ENCODE assay signal across 10 mouse cellular contexts in genomic region chr9:106156921-106157622, GRCm38 (mm10). TPM values are rescaled to one million over a fixed set of nuclear protein-coding genes. Genes with fewer than 3 reads are reported as not detected.
DNase-seq lines count a peak whose midpoint lies in the region; ATAC-seq and TF ChIP-seq lines count a peak whose summit lies in the region.
"Had no signal": no experiment of that assay in that cellular context is flagged by ENCODE, and none has a peak within 500 bp of the region (broad histone marks: within the 10 kb centered on the region; RNA-seq: fewer than 3 reads in every experiment).

No protein-coding gene starts in this region.

- ATAC-seq in hindbrain, embryonic 11.5 days (ENCODE audit: low FRiP score): peak; percentile 10; the same call in 1 of the 2 replicates
- ATAC-seq in midbrain, embryonic 15.5 days (replicated peaks): peak; percentile 21; the same call in 1 of the 2 replicates

- no peaks in the 10 kb centered on the region for H3K4me1 ChIP-seq in hindbrain, embryonic 11.5 days (replicated peaks; ENCODE audit: control insufficient read depth, insufficient read depth, low read length)
- H3K4me1 ChIP-seq in midbrain, embryonic 15.5 days: peaks cover 43% of the 10 kb centered on the region
- H3K4me1 ChIP-seq: stomach, embryonic 15.5 days had no signal

- TF ChIP-seq CTCF in layer of hippocampus, adult 2 months (conservative IDR thresholded peaks at IDR 0.05): peak; percentile 11

- DNase-seq in layer of hippocampus, adult 2 months (ENCODE audit: low spot score in 2 of 2): no peak
- no peak for DNase-seq in layer of hippocampus, postnatal 14 days (ENCODE audit: low spot score in 2 of 2)
- no peak for DNase-seq in hindbrain, embryonic 11.5 days (ENCODE audit: low spot score)
- peak; percentile 52 for DNase-seq in kidney, postnatal 14 days
- no peak for DNase-seq in urinary bladder, postnatal 4 days (ENCODE audit: low spot score in 2 of 2)
- DNase-seq in testis, postnatal 14 days (ENCODE audit: low spot score): no peak
- DNase-seq in thymus, postnatal 25 days: no peak
- DNase-seq: lung, adult 2 months had no signal

- no peaks in the 10 kb centered on the region for H3K27me3 ChIP-seq in hindbrain, embryonic 11.5 days (ENCODE audit: control insufficient read depth, insufficient read depth, low read length)
- no peaks in the 10 kb centered on the region for H3K27me3 ChIP-seq in midbrain, embryonic 15.5 days (replicated peaks)
- H3K27me3 ChIP-seq: stomach, embryonic 15.5 days had no signal

- 0 out of 2 replicates have a peak, but pooled peaks cover 3% of the 10 kb centered on the region for H3K36me3 ChIP-seq in hindbrain, embryonic 11.5 days (ENCODE audit: control insufficient read depth, insufficient read depth, low read length)
- peaks cover 5% of the 10 kb centered on the region; the same call in 1 of the 2 replicates for H3K36me3 ChIP-seq in midbrain, embryonic 15.5 days (replicated peaks)
- H3K36me3 ChIP-seq: stomach, embryonic 15.5 days had no signal

- H3K4me2 ChIP-seq in hindbrain, embryonic 11.5 days (replicated peaks; ENCODE audit: low read depth, low read length): no peak overlapping the region
- no peak overlapping the region for H3K4me2 ChIP-seq in midbrain, embryonic 15.5 days
- H3K4me2 ChIP-seq: stomach, embryonic 15.5 days had no signal

- no peak overlapping the region for H3K27ac ChIP-seq in layer of hippocampus, adult 2 months
- no peak overlapping the region for H3K27ac ChIP-seq in hindbrain, embryonic 11.5 days (ENCODE audit: low read depth, low read length)
- H3K27ac ChIP-seq in midbrain, embryonic 15.5 days: peak overlapping the region; percentile 19; the same call in 1 of the 2 replicates
- H3K27ac ChIP-seq: stomach, embryonic 15.5 days had no signal

- no peak overlapping the region for H3K4me3 ChIP-seq in layer of hippocampus, adult 2 months
- no peak overlapping the region for H3K4me3 ChIP-seq in hindbrain, embryonic 11.5 days (ENCODE audit: low read depth, low read length)
- H3K4me3 ChIP-seq in midbrain, embryonic 15.5 days: no peak overlapping the region
- H3K4me3 ChIP-seq: stomach, embryonic 15.5 days had no signal

- H3K9me3 ChIP-seq in hindbrain, embryonic 11.5 days (ENCODE audit: control insufficient read depth, low read length): no peaks in the 10 kb centered on the region
- H3K9me3 ChIP-seq in midbrain, embryonic 15.5 days: no peaks in the 10 kb centered on the region
- H3K9me3 ChIP-seq: stomach, embryonic 15.5 days had no signal

- 79% methylated on average over 21 of the region's 21 CpGs for WGBS in hindbrain, embryonic 11.5 days
- WGBS in midbrain, embryonic 15.5 days: 76% methylated on average over 21 of the region's 21 CpGs

- H3K9ac ChIP-seq in hindbrain, embryonic 11.5 days (ENCODE audit: low read depth, low read length): no peak overlapping the region
- no peak overlapping the region for H3K9ac ChIP-seq in midbrain, embryonic 15.5 days
- H3K9ac ChIP-seq: stomach, embryonic 15.5 days had no signal

RNA-seq across cellular contexts. Expression of gene Glyctk, which starts 0.9 kb away (rescaled TPM):
- 1 to 10 TPM; 4.2 TPM for total RNA-seq in layer of hippocampus, adult 2 months (2021)
- 1 to 10 TPM; 3.2 to 6.0 TPM for total RNA-seq in layer of hippocampus, postnatal 14 days (2021)
- polyA plus RNA-seq in hindbrain, embryonic 11.5 days (2014; fragmentation: Nextera tagmentation; extraction: Ambion mirVana): 3.9 and 4.9 TPM in 2 replicates
- 4.5 and 4.9 TPM in 2 replicates for polyA plus RNA-seq in midbrain, embryonic 15.5 days (2015; fragmentation: Nextera tagmentation; extraction: Ambion mirVana)

RNA-seq across cellular contexts. Expression of gene Wdr82, which starts 13.7 kb away (rescaled TPM):
- total RNA-seq in layer of hippocampus, adult 2 months (2021): 100 to 1,000 TPM; 134 TPM
- total RNA-seq in layer of hippocampus, postnatal 14 days (2021): 100 to 1,000 TPM; 138 to 146 TPM
- 32.7 and 32.8 TPM in 2 replicates for polyA plus RNA-seq in hindbrain, embryonic 11.5 days (2014; fragmentation: Nextera tagmentation; extraction: Ambion mirVana)
- polyA plus RNA-seq in midbrain, embryonic 15.5 days (2015; fragmentation: Nextera tagmentation; extraction: Ambion mirVana): 40.5 and 41.1 TPM in 2 replicates

RNA-seq across cellular contexts. Expression of gene Ppm1m, which starts 42.5 kb away (rescaled TPM):
- 10 to 100 TPM; 19.4 to 21.8 TPM for total RNA-seq in layer of hippocampus, adult 2 months (2021)
- 10 to 100 TPM; 15.4 to 15.8 TPM for total RNA-seq in layer of hippocampus, postnatal 14 days (2021)
- polyA plus RNA-seq in hindbrain, embryonic 11.5 days (2014; fragmentation: Nextera tagmentation; extraction: Ambion mirVana): 21.7 TPM in 2 replicates
- 17.2 and 20.5 TPM in 2 replicates for polyA plus RNA-seq in midbrain, embryonic 15.5 days (2015; fragmentation: Nextera tagmentation; extraction: Ambion mirVana)

RNA-seq across cellular contexts. Expression of gene Twf2, which starts 45.8 kb away (rescaled TPM):
- 10 to 100 TPM; 52.4 to 58.9 TPM for total RNA-seq in layer of hippocampus, adult 2 months (2021)
- 10 to 100 TPM; 49.2 to 49.7 TPM for total RNA-seq in layer of hippocampus, postnatal 14 days (2021)
- 57.3 and 59.6 TPM in 2 replicates for polyA plus RNA-seq in hindbrain, embryonic 11.5 days (2014; fragmentation: Nextera tagmentation; extraction: Ambion mirVana)
- 51.8 and 55.8 TPM in 2 replicates for polyA plus RNA-seq in midbrain, embryonic 15.5 days (2015; fragmentation: Nextera tagmentation; extraction: Ambion mirVana)
